In genomic region chr3:101286336-101287325, GRCm38 (mm10) we compare ENCODE assay signal across 25 mouse cellular contexts. TPM values are rescaled to one million over a fixed set of nuclear protein-coding genes. Genes with fewer than 3 reads are reported as not detected.
DNase-seq lines count a peak whose midpoint lies in the region; ATAC-seq lines count a peak whose summit lies in the region.
"Had no signal": no experiment of that assay in that cellular context is flagged by ENCODE, and none has a peak within 500 bp of the region (broad histone marks: within the 10 kb centered on the region; RNA-seq: fewer than 3 reads in every experiment).

No protein-coding gene starts in this region.

- H3K4me3 ChIP-seq in forebrain, embryonic 14.5 days (ENCODE audit: low read depth, low read length), result no peak overlapping the region
- H3K4me3 ChIP-seq: embryonic facial prominence, embryonic 10.5 days; hindbrain, embryonic 13.5 days; limb, embryonic 12.5 days; liver, embryonic 12.5 days; midbrain, embryonic 10.5 days; neural tube, embryonic 12.5 days had no signal

- intact Hi-C loops in heart, postnatal 10 days (cut with DNase I), result no loop called here

- no peaks in the 10 kb centered on the region for H3K27me3 ChIP-seq in forebrain, embryonic 14.5 days (replicated peaks; ENCODE audit: control insufficient read depth, insufficient read depth, low read length)
- H3K27me3 ChIP-seq: hindbrain, embryonic 13.5 days; limb, embryonic 12.5 days; liver, embryonic 12.5 days; neural tube, embryonic 12.5 days had no signal

- H3K36me3 ChIP-seq in forebrain, embryonic 14.5 days (ENCODE audit: control insufficient read depth, insufficient read depth, low read length), result no peaks in the 10 kb centered on the region
- H3K36me3 ChIP-seq: embryonic facial prominence, embryonic 10.5 days; hindbrain, embryonic 13.5 days; limb, embryonic 12.5 days; liver, embryonic 12.5 days; midbrain, embryonic 10.5 days; neural tube, embryonic 12.5 days had no signal

- H3K9me3 ChIP-seq in forebrain, embryonic 14.5 days (replicated peaks; ENCODE audit: control insufficient read depth, low read length), result 0 out of 2 replicates have a peak, but pooled peaks cover 2% of the 10 kb centered on the region
- H3K9me3 ChIP-seq: embryonic facial prominence, embryonic 10.5 days; hindbrain, embryonic 13.5 days; limb, embryonic 12.5 days; liver, embryonic 12.5 days; midbrain, embryonic 10.5 days; neural tube, embryonic 12.5 days had no signal

- 90% methylated on average over 12 of the region's 12 CpGs for WGBS in forebrain, embryonic 14.5 days

- H3K4me2 ChIP-seq in forebrain, embryonic 14.5 days (ENCODE audit: low read length), result no peak overlapping the region
- H3K4me2 ChIP-seq: heart, embryonic 11.5 days; hindbrain, embryonic 13.5 days; limb, embryonic 12.5 days; liver, embryonic 12.5 days; lung, embryonic 14.5 days; neural tube, embryonic 12.5 days had no signal

- H3K27ac ChIP-seq in forebrain, embryonic 14.5 days (ENCODE audit: low read depth, low read length), result no peak overlapping the region
- H3K27ac ChIP-seq: embryonic facial prominence, embryonic 10.5 days; hindbrain, embryonic 13.5 days; kidney, postnatal 0 days; limb, embryonic 12.5 days; liver, embryonic 12.5 days; midbrain, embryonic 10.5 days; neural tube, embryonic 12.5 days had no signal

- H3K9ac ChIP-seq in forebrain, embryonic 14.5 days (ENCODE audit: low read length), result no peak overlapping the region
- H3K9ac ChIP-seq: hindbrain, embryonic 13.5 days; limb, embryonic 12.5 days; liver, embryonic 12.5 days; lung, embryonic 14.5 days; neural tube, embryonic 12.5 days had no signal

- no peaks in the 10 kb centered on the region for H3K4me1 ChIP-seq in forebrain, embryonic 14.5 days (ENCODE audit: control insufficient read depth, insufficient read depth, low read length)
- H3K4me1 ChIP-seq: hindbrain, embryonic 13.5 days; liver, embryonic 12.5 days; neural tube, embryonic 12.5 days had no signal

- ATAC-seq in activated CD4-positive, CD25-positive, alpha-beta regulatory T cell, adult 4 months, result peak; percentile 25
- ATAC-seq in forebrain, embryonic 14.5 days, result no peak
- ATAC-seq: intestine, embryonic 16.5 days; liver, embryonic 12.5 days had no signal

- peak; percentile 86 for DNase-seq in heart, adult 11 months
- DNase-seq in heart, postnatal 10 days, result no peak
- peak; percentile 76 for DNase-seq in naive thymus-derived CD4-positive, alpha-beta T cell, adult 2 months (ENCODE audit: low read depth)
- DNase-seq in thymus, postnatal 14 days, result peak; percentile 78
- DNase-seq in cerebellum, adult 8-10 months, result no peak
- DNase-seq in gastrocnemius, adult 18-20 months (ENCODE audit: low spot score), result no peak
- DNase-seq in forebrain, embryonic 14.5 days (ENCODE audit: low spot score), result no peak
- DNase-seq: adrenal gland, adult 8-10 months; cerebellum, adult 11-12 months; heart, postnatal 14 days; lung, embryonic 14.5 days; spleen, adult 18-20 months had no signal

RNA-seq across cellular contexts. Expression of gene Cd2, which starts 1.1 kb away (rescaled TPM):
- total RNA-seq in heart, postnatal 10 days (2021), result 1 to 10 TPM; 1.3 to 1.4 TPM
- polyA plus RNA-seq in activated CD4-positive, CD25-positive, alpha-beta regulatory T cell, adult 4 months (2017; shearing (Covaris generic)), result 1,000 to 10,000 TPM; 1,534 to 1,587 TPM
- not detected for total RNA-seq in gastrocnemius, adult 18-20 months (2021)
- polyA plus RNA-seq in forebrain, embryonic 14.5 days (2014; fragmentation: Nextera tagmentation; extraction: Ambion mirVana), result 0.30 and 0.45 TPM in 2 replicates
- total RNA-seq: layer of hippocampus, postnatal 14 days; midbrain, postnatal 0 days had no signal
- polyA plus RNA-seq: embryonic facial prominence, embryonic 10.5 days; forebrain, embryonic 11.5 days; hindbrain, embryonic 13.5 days; kidney, postnatal 0 days; limb, embryonic 12.5 days; liver, embryonic 12.5 days; neural tube, embryonic 12.5 days had no signal

Comparison
In these comparisons a context has a peak if more than half of its experiments do, and no peak if none do; other contexts are left out.
1. DNase-seq: peak in heart, adult 11 months (single experiment), naive thymus-derived CD4-positive, alpha-beta T cell, adult 2 months (single experiment) and thymus, postnatal 14 days (single experiment); none in heart, postnatal 10 days (0 of 2), cerebellum, adult 8-10 months (single experiment), gastrocnemius, adult 18-20 months (single experiment) and forebrain, embryonic 14.5 days (single experiment).